Comparison of ENCODE assay signal across 7 mouse cellular contexts in the genomic region with DNA sequence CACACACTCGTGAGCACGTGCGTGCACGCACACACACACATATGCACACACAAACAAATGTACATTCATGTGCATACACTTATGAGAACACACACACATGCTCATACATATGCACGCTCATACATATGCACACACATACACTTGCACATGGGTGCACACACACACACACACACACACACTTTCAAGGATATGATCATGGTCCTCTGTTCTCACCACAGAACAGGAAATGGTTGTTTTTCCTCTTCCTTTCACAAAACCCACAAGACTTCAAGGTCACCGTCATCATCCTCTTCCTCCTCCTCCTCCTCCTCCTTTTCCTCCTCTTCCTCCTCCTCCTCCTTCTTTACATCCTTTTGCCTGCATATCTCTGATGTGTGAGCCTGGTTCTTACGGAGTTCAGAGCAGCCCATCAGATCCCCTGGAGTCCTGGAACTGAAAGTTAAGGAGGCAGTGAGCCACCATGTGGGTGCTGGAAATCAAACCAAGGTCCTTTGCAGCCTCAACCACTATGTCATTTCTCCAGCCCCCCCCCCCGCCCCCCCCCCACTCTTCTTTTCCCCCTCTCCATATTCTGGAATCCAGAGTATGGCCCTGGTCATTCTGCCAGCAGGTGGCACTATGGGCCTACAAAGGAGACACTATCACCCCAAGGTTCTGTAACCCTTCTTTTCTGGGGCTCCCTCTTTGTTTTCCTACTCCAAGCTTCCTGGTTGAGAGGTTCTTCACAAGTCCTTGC. TPM values are rescaled to one million over a fixed set of nuclear protein-coding genes. Genes with fewer than 3 reads are reported as not detected.
DNase-seq lines count a peak whose midpoint lies in the region; ATAC-seq lines count a peak whose summit lies in the region.

No protein-coding gene starts in this region.

- no peaks in the 10 kb centered on the region for H3K27me3 ChIP-seq in embryonic facial prominence, embryonic 13.5 days

- H3K27ac ChIP-seq in embryonic facial prominence, embryonic 13.5 days: no peak overlapping the region

- H3K4me2 ChIP-seq in embryonic facial prominence, embryonic 13.5 days: no peak overlapping the region

- no peak overlapping the region for H3K9ac ChIP-seq in embryonic facial prominence, embryonic 13.5 days

- WGBS in embryonic facial prominence, embryonic 13.5 days: 85% methylated on average over 7 of the region's 8 CpGs

- DNase-seq in ES-CJ7 (ENCODE audit: low read depth, low spot score): peak; percentile 49
- peak; percentile 72 for DNase-seq in adrenal gland, adult 2 months
- peak; percentile 73 to 85 for DNase-seq in heart, postnatal 36 days
- peak; percentile 60 for DNase-seq in layer of hippocampus, adult 9-10 months (ENCODE audit: low spot score)
- DNase-seq in lung, postnatal 36 days: peak; percentile 93
- DNase-seq in right cerebral cortex, postnatal 10 days (ENCODE audit: low spot score in 2 of 2): peak; percentile 74 to 86

- H3K4me1 ChIP-seq in embryonic facial prominence, embryonic 13.5 days: peaks cover 17% of the 10 kb centered on the region

- intact Hi-C loops in heart, postnatal 36 days (cut with DNase I): loop anchor here (1.0 to 10.0 kb wide), 4 partner anchors 114 to 294 kb away; partner anchors contain the start of gene Mast2

- no peaks in the 10 kb centered on the region for H3K9me3 ChIP-seq in embryonic facial prominence, embryonic 13.5 days

- no peaks in the 10 kb centered on the region for H3K36me3 ChIP-seq in embryonic facial prominence, embryonic 13.5 days

- ATAC-seq in embryonic facial prominence, embryonic 13.5 days (ENCODE audit: insufficient number of reproducible peaks, insufficient read depth, low FRiP score, low TSS enrichment, low read depth): 0 out of 2 replicates have a peak, but pooled peaks have one; percentile 62

- no peak overlapping the region for H3K4me3 ChIP-seq in embryonic facial prominence, embryonic 13.5 days

RNA-seq across cellular contexts. Expression of gene Tspan1, which starts 1.4 kb away (rescaled TPM):
- total RNA-seq in adrenal gland, adult 2 months (2021): not detected
- not detected in 2 replicates for polyA plus RNA-seq in adrenal gland, adult 2 months (2012; rRNA removed)
- 0.98 and 1.0 TPM in 2 replicates for polyA plus RNA-seq in embryonic facial prominence, embryonic 13.5 days (2015; fragmentation: Nextera tagmentation; extraction: Ambion mirVana)
- total RNA-seq in heart, postnatal 36 days (2021): not detected

RNA-seq across cellular contexts. Expression of gene 1700042G07Rik, which starts 4.4 kb away (rescaled TPM):
- total RNA-seq in adrenal gland, adult 2 months (2021): not detected
- not detected in 2 replicates for polyA plus RNA-seq in adrenal gland, adult 2 months (2012; rRNA removed)
- not detected in 2 replicates for polyA plus RNA-seq in embryonic facial prominence, embryonic 13.5 days (2015; fragmentation: Nextera tagmentation; extraction: Ambion mirVana)
- not detected for total RNA-seq in heart, postnatal 36 days (2021)

RNA-seq across cellular contexts. Expression of gene Gm49337, which starts 4.4 kb away (rescaled TPM):
- under 1 TPM in 1 of 2 experiments, not detected in 1; 0.52 TPM for total RNA-seq in adrenal gland, adult 2 months (2021)
- polyA plus RNA-seq in adrenal gland, adult 2 months (2012; rRNA removed): not detected in 2 replicates
- not detected in 2 replicates for polyA plus RNA-seq in embryonic facial prominence, embryonic 13.5 days (2015; fragmentation: Nextera tagmentation; extraction: Ambion mirVana)
- total RNA-seq in heart, postnatal 36 days (2021): not detected

RNA-seq across cellular contexts. Expression of gene Lurap1, which starts 17.6 kb away (rescaled TPM):
- 10 to 100 TPM in 1 of 2 experiments, 1 to 10 TPM in 1; 5.2 to 16.2 TPM for total RNA-seq in adrenal gland, adult 2 months (2021)
- 1.8 and 2.5 TPM in 2 replicates for polyA plus RNA-seq in adrenal gland, adult 2 months (2012; rRNA removed)
- polyA plus RNA-seq in embryonic facial prominence, embryonic 13.5 days (2015; fragmentation: Nextera tagmentation; extraction: Ambion mirVana): 2.7 and 3.1 TPM in 2 replicates
- total RNA-seq in heart, postnatal 36 days (2021): 1 to 10 TPM; 4.6 to 5.1 TPM

RNA-seq across cellular contexts. Expression of gene Pomgnt1, which starts 45.1 kb away (rescaled TPM):
- 10 to 100 TPM; 48.1 to 70.5 TPM for total RNA-seq in adrenal gland, adult 2 months (2021)
- polyA plus RNA-seq in adrenal gland, adult 2 months (2012; rRNA removed): 28.0 and 34.9 TPM in 2 replicates
- 64.4 and 65.3 TPM in 2 replicates for polyA plus RNA-seq in embryonic facial prominence, embryonic 13.5 days (2015; fragmentation: Nextera tagmentation; extraction: Ambion mirVana)
- 10 to 100 TPM; 63.5 to 66.3 TPM for total RNA-seq in heart, postnatal 36 days (2021)
